Mouse (Mus musculus): ENCODE results near the gene Lztr1. TPM values are rescaled to one million over a fixed set of nuclear protein-coding genes. Genes with fewer than 3 reads are reported as not detected.

Gene Lztr1
- 42.2 TPM for polyA plus RNA-seq (2014; fragmentation: Illumina TruSeq; extraction: RNeasy Lipid Tissue Mini Kit (QIAGEN cat#74804); ENCODE audit: insufficient read depth, low read depth, low replicate concordance)

GRCm38 (mm10) chr16:17508546-17509239, at the start of gene Lztr1:
Gene Lztr1 (plus strand): TSS chr16:17508688.

DNA sequence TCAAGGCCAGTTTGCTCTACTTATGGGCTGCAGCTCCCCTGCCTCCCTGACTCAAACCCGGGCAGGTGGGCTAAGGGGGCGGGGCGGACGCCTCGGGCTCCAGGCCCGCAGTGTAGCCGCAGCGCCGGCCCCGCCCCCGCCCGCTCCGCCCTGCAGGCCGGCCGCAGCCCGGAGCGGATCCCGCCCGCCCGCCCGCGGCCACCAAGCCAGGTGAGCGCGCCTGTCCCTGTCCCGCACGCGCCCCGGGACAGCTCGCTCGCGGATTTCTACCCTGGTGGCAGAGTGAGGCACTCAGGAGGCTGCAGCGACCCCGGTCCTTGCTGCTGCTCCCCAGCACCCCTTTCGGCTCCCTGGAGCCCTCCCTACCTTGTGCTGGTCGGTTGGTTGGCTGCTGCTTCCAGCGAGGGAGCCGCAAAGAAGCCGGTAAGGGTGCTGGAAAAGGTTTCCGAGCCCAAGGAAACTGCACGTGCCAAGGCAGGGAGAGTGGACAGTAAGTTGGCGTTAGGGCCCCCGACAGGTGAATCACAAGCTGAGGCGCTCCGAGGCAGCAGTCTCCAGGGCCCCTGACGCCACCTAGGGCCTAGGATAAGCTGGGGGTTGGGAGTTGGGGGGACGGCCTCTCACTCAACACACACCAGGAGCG, 18.9 kb upstream of the Lztr1 start, which contains the start of gene Aifm3:
Aifm3 (plus strand) TSS at position 143 of the 643 bp plus-strand sequence.

GRCm38 (mm10) chr16:17530640-17531288, 22.3 kb downstream of the Lztr1 start, which contains the start of gene Thap7:
Gene Thap7 (minus strand): TSS chr16:17531136.

GRCm38 (mm10) chr16:17561128-17561750, 52.8 kb downstream of the Lztr1 start, which contains the start of gene Lrrc74b:
Gene Lrrc74b (minus strand): TSS chr16:17561247.

DNA sequence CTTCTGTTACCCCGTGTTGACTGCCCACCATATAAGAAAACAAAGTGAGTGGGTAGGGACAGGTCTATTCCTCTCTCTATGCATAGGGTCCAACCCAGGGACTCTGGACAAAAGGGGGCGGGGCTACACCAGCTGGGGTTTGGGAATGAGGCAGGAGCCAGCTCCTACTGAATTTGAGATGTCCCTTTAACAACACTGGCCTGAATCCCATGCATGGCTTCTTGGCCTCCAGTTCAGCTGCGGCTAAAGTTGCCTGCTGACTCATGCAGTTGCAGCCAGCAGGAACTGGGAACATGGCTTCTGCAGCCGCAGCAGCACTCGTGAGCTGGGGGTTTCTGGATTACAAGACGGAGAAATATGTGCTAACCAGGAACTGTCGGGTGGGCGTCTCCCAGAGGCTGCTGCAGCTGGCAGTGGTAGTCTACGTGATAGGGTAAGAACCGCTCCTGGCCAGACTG, 53.3 kb downstream of the Lztr1 start, which contains the start of gene P2rx6:
P2rx6 (plus strand) TSS at position 135 of the 458 bp plus-strand sequence.

Other genes with a start within 250 kb of the Lztr1 start
- gene Tmem191c, start 232.6 kb upstream of the Lztr1 start, polyA plus RNA-seq (2014; fragmentation: Illumina TruSeq; extraction: RNeasy Lipid Tissue Mini Kit (QIAGEN cat#74804); ENCODE audit: insufficient read depth, low read depth, low replicate concordance) = 3.7 TPM
- 1.6 TPM for gene Serpind1, start 177.3 kb upstream of the Lztr1 start, polyA plus RNA-seq (2014; fragmentation: Illumina TruSeq; extraction: RNeasy Lipid Tissue Mini Kit (QIAGEN cat#74804); ENCODE audit: insufficient read depth, low read depth, low replicate concordance)
- 15.6 TPM for gene Snap29, start 102.7 kb upstream of the Lztr1 start, polyA plus RNA-seq (2014; fragmentation: Illumina TruSeq; extraction: RNeasy Lipid Tissue Mini Kit (QIAGEN cat#74804); ENCODE audit: insufficient read depth, low read depth, low replicate concordance)
- 34.8 TPM for gene Pi4ka, start 102.4 kb upstream of the Lztr1 start, polyA plus RNA-seq (2014; fragmentation: Illumina TruSeq; extraction: RNeasy Lipid Tissue Mini Kit (QIAGEN cat#74804); ENCODE audit: insufficient read depth, low read depth, low replicate concordance)
- 12.3 TPM for gene Crkl, start 56.7 kb upstream of the Lztr1 start, polyA plus RNA-seq (2014; fragmentation: Illumina TruSeq; extraction: RNeasy Lipid Tissue Mini Kit (QIAGEN cat#74804); ENCODE audit: insufficient read depth, low read depth, low replicate concordance)
- gene Aifm3, start 19.1 kb upstream of the Lztr1 start, polyA plus RNA-seq (2014; fragmentation: Illumina TruSeq; extraction: RNeasy Lipid Tissue Mini Kit (QIAGEN cat#74804); ENCODE audit: insufficient read depth, low read depth, low replicate concordance) = 0.99 TPM
- gene Thap7, start 22.4 kb downstream of the Lztr1 start, polyA plus RNA-seq (2014; fragmentation: Illumina TruSeq; extraction: RNeasy Lipid Tissue Mini Kit (QIAGEN cat#74804); ENCODE audit: insufficient read depth, low read depth, low replicate concordance) = 28.1 TPM
- gene Lrrc74b, start 52.6 kb downstream of the Lztr1 start, polyA plus RNA-seq (2014; fragmentation: Illumina TruSeq; extraction: RNeasy Lipid Tissue Mini Kit (QIAGEN cat#74804); ENCODE audit: insufficient read depth, low read depth, low replicate concordance) = 5.4 TPM
- 5.4 TPM for gene P2rx6, start 53.2 kb downstream of the Lztr1 start, polyA plus RNA-seq (2014; fragmentation: Illumina TruSeq; extraction: RNeasy Lipid Tissue Mini Kit (QIAGEN cat#74804); ENCODE audit: insufficient read depth, low read depth, low replicate concordance)
- gene Slc7a4, start 74.5 kb downstream of the Lztr1 start, polyA plus RNA-seq (2014; fragmentation: Illumina TruSeq; extraction: RNeasy Lipid Tissue Mini Kit (QIAGEN cat#74804); ENCODE audit: insufficient read depth, low read depth, low replicate concordance) = 10.1 TPM
- gene Smpd4, start 110.7 kb downstream of the Lztr1 start, polyA plus RNA-seq (2014; fragmentation: Illumina TruSeq; extraction: RNeasy Lipid Tissue Mini Kit (QIAGEN cat#74804); ENCODE audit: insufficient read depth, low read depth, low replicate concordance) = 7.3 TPM
- 5.2 TPM for gene Ccdc74a, start 137.8 kb downstream of the Lztr1 start, polyA plus RNA-seq (2014; fragmentation: Illumina TruSeq; extraction: RNeasy Lipid Tissue Mini Kit (QIAGEN cat#74804); ENCODE audit: insufficient read depth, low read depth, low replicate concordance)
- 16.6 TPM for gene Med15, start 224.2 kb downstream of the Lztr1 start, polyA plus RNA-seq (2014; fragmentation: Illumina TruSeq; extraction: RNeasy Lipid Tissue Mini Kit (QIAGEN cat#74804); ENCODE audit: insufficient read depth, low read depth, low replicate concordance)